Mouse (Mus musculus): ENCODE data around the gene Ambra1. TPM values are rescaled to one million over a fixed set of nuclear protein-coding genes. Genes with fewer than 3 reads are reported as not detected.

The Ambra1 gene
- polyA plus RNA-seq, 1 experiment from 2014 or later = 18.6 TPM

- H3K4me2 ChIP-seq (ENCODE audit: low read depth, severe bottlenecking) = peak overlapping the region; percentile 7; the same call in 1 of the 2 replicates
- H3K9me3 ChIP-seq (ENCODE audit: control insufficient read depth, low read length) = no peaks in the 10 kb centered on the region
- WGBS = 68% methylated on average over 23 of the region's 23 CpGs
- peaks cover 5% of the 10 kb centered on the region for H3K27me3 ChIP-seq (ENCODE audit: control insufficient read depth, insufficient read depth, low read length)
- DNase-seq (ENCODE audit: low spot score) = no peak
- H3K4me3 ChIP-seq (ENCODE audit: low read depth, low read length) = no peak overlapping the region
- peaks cover 18% of the 10 kb centered on the region for H3K4me1 ChIP-seq (ENCODE audit: control insufficient read depth, insufficient read depth, low read length)
- H3K9ac ChIP-seq (ENCODE audit: low read length) = no peak overlapping the region
- no peak overlapping the region for H3K27ac ChIP-seq (replicated peaks; ENCODE audit: low read depth, low read length)
- no peak for ATAC-seq (ENCODE audit: insufficient number of reproducible peaks, low FRiP score, low TSS enrichment, low read depth)
- no peaks in the 10 kb centered on the region for H3K36me3 ChIP-seq (ENCODE audit: control insufficient read depth, insufficient read depth, low read length)
Observed at GRCm38 (mm10) chr2:91928534-91929350, 198.8 kb downstream of the Ambra1 start.

DNA sequence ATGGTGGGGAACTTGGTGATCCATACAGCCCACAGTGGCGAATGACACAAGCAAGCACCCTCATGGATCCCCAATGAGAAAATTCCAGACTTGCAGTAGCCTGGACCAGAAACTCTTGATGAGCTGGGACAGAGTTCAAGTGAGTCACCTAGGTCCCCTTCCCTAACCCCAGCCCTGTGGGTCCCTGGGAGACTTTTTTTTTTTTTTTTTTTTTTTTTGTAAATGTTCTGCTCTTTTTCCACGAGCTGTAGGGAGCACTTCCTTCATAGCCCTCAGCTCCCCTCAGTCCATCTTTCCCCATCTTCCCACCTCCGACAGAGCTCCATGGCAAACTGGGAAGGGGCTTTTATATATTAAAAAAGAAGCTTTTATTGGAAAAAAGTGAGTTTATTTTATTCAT, 199.5 kb downstream of the Ambra1 start:
- 51% methylated on average over 3 of the region's 3 CpGs for WGBS
- H3K27ac ChIP-seq (replicated peaks; ENCODE audit: low read depth, low read length) = no peak overlapping the region

DNA sequence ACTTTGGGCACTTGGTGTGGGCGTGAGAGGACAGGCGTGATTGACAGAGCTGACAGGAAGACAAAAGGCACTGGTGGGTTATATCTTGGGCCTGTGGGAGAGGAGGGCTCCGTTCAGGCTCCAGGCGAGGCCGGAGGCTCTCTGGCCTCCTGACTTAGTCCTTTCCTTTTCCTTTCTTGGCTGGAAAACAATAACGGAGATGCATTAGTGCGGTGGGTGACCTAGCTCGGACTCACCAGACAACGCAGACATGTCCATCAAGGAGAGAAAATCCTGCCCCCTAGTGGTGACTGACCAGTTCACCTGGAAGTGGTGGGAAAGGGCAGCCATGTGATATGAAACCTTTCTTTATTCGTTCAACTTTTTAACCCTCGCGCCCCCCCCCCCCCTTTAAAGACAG, 200.0 kb downstream of the Ambra1 start:
- Histone ChIP-seq H3K4me1 (ENCODE audit: control insufficient read depth, insufficient read depth, low read length) (peaks cover 28% of the 10 kb centered on the region), H3K27me3 (ENCODE audit: control insufficient read depth, insufficient read depth, low read length) (0 out of 2 replicates have a peak, but pooled peaks cover under 1% of the 10 kb centered on the region)
- WGBS = 8% methylated on average over 12 of the region's 12 CpGs

More for the DNA sequence above, 199.5 kb downstream of the Ambra1 start:
- H3K9ac ChIP-seq (ENCODE audit: low read length) = no peak overlapping the region; the same call in 1 of the 2 replicates
- 0 out of 2 replicates have a peak, but pooled peaks cover 3% of the 10 kb centered on the region for H3K27me3 ChIP-seq (ENCODE audit: control insufficient read depth, insufficient read depth, low read length)
- no peaks in the 10 kb centered on the region for H3K36me3 ChIP-seq (ENCODE audit: control insufficient read depth, insufficient read depth, low read length)
- peak overlapping the region; percentile 58 for H3K4me3 ChIP-seq (ENCODE audit: low read depth, low read length)
- peaks cover 23% of the 10 kb centered on the region for H3K4me1 ChIP-seq (ENCODE audit: control insufficient read depth, insufficient read depth, low read length)
- H3K9me3 ChIP-seq (ENCODE audit: control insufficient read depth, low read length) = no peaks in the 10 kb centered on the region
- no peak for ATAC-seq (ENCODE audit: insufficient number of reproducible peaks, low FRiP score, low TSS enrichment, low read depth)
- peak overlapping the region; percentile 73 for H3K4me2 ChIP-seq (ENCODE audit: low read depth, severe bottlenecking)
- no peak for DNase-seq (ENCODE audit: low spot score)

GRCm38 (mm10) chr2:91930761-91931291, 200.9 kb downstream of the Ambra1 start:
- H3K4me2 ChIP-seq (ENCODE audit: low read depth, severe bottlenecking) = peak overlapping the region; percentile 73
- 0 out of 2 replicates have a peak, but pooled peaks cover 3% of the 10 kb centered on the region for H3K36me3 ChIP-seq (ENCODE audit: control insufficient read depth, insufficient read depth, low read length)
- no peak for ATAC-seq (ENCODE audit: insufficient number of reproducible peaks, low FRiP score, low TSS enrichment, low read depth)
- H3K27me3 ChIP-seq (ENCODE audit: control insufficient read depth, insufficient read depth, low read length) = no peaks in the 10 kb centered on the region
- H3K9me3 ChIP-seq (ENCODE audit: control insufficient read depth, low read length) = no peaks in the 10 kb centered on the region
- peak; percentile 67 for DNase-seq (ENCODE audit: low spot score)
- WGBS = under 1% methylated on average over 23 of the region's 23 CpGs
- peak overlapping the region; percentile 58 for H3K4me3 ChIP-seq (ENCODE audit: low read depth, low read length)
- peak overlapping the region; percentile 97 for H3K27ac ChIP-seq (replicated peaks; ENCODE audit: low read depth, low read length)
- H3K4me1 ChIP-seq (ENCODE audit: control insufficient read depth, insufficient read depth, low read length) = peaks cover 28% of the 10 kb centered on the region
- peak overlapping the region; percentile 88 for H3K9ac ChIP-seq (ENCODE audit: low read length)

More for the DNA sequence above, 200.0 kb downstream of the Ambra1 start:
- peak; percentile 88 for DNase-seq (ENCODE audit: low spot score)
- ATAC-seq (ENCODE audit: insufficient number of reproducible peaks, low FRiP score, low TSS enrichment, low read depth) = no peak
- no peaks in the 10 kb centered on the region for H3K9me3 ChIP-seq (ENCODE audit: control insufficient read depth, low read length)
- peak overlapping the region; percentile 97; the same call in 1 of the 2 replicates for H3K27ac ChIP-seq (replicated peaks; ENCODE audit: low read depth, low read length)
- H3K4me2 ChIP-seq (ENCODE audit: low read depth, severe bottlenecking) = peak overlapping the region; percentile 73
- H3K4me3 ChIP-seq (ENCODE audit: low read depth, low read length) = peak overlapping the region; percentile 58
- peak overlapping the region; percentile 88 for H3K9ac ChIP-seq (ENCODE audit: low read length)
- 0 out of 2 replicates have a peak, but pooled peaks cover under 1% of the 10 kb centered on the region for H3K36me3 ChIP-seq (ENCODE audit: control insufficient read depth, insufficient read depth, low read length)

DNA sequence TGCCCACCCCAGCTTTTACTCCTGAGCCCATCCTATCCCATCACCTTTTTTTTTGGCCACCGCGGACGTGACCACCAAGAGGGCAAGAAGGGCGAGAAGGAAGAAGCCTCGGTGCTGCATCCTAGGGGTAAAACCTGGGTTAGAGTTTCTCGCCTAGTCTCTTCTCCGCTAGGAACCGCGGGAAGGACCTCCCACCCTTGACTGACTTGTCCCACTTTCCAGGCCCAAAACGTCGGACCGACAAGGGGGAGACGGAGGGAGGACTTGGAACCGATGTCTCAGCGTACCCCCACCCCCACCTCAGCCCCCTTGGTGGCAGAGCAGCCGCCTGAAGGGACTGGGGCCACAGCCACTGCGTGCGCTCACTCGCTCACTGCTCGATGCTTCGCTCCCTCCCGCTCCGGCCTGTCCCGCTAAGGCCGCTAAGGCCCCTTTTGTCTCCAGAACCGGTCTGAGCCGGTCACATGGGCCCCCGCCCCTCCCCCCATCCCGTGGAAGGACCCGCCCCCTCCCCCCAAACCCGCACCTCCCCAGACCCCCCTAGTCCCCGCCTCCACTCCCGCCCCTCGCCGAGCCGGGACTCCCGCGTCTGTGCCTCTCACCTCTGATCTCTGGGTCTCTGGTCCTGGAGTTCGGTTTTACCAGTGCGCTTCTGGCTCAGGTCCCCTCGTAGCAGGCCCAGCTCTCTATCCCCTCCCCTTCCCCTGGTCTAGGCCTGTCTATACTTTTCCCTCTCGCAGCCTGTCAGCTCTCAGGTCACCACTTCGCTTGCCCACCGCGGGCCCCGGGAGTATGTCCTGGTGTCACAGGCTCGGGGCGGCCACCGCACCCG, 201.6 kb downstream of the Ambra1 start:
- Histone ChIP-seq H3K4me1 (ENCODE audit: control insufficient read depth, insufficient read depth, low read length) (peaks cover 28% of the 10 kb centered on the region), H3K4me2 (ENCODE audit: low read depth, severe bottlenecking) (peak overlapping the region; percentile 73), H3K4me3 (ENCODE audit: low read depth, low read length) (peak overlapping the region; percentile 58), H3K9ac (ENCODE audit: low read length) (peak overlapping the region; percentile 88), H3K27ac (replicated peaks; ENCODE audit: low read depth, low read length) (peak overlapping the region; percentile 97), H3K9me3 (ENCODE audit: control insufficient read depth, low read length) (no peaks in the 10 kb centered on the region), H3K27me3 (ENCODE audit: control insufficient read depth, insufficient read depth, low read length) (no peaks in the 10 kb centered on the region), H3K36me3 (ENCODE audit: control insufficient read depth, insufficient read depth, low read length) (0 out of 2 replicates have a peak, but pooled peaks cover 7% of the 10 kb centered on the region)
- whole genome bisulfite sequencing = under 1% methylated on average over 50 of the region's 50 CpGs
- ATAC-seq (ENCODE audit: insufficient number of reproducible peaks, low FRiP score, low TSS enrichment, low read depth) = peak; percentile 64
- peak; percentile 93 for DNase-seq (ENCODE audit: low spot score)

DNA sequence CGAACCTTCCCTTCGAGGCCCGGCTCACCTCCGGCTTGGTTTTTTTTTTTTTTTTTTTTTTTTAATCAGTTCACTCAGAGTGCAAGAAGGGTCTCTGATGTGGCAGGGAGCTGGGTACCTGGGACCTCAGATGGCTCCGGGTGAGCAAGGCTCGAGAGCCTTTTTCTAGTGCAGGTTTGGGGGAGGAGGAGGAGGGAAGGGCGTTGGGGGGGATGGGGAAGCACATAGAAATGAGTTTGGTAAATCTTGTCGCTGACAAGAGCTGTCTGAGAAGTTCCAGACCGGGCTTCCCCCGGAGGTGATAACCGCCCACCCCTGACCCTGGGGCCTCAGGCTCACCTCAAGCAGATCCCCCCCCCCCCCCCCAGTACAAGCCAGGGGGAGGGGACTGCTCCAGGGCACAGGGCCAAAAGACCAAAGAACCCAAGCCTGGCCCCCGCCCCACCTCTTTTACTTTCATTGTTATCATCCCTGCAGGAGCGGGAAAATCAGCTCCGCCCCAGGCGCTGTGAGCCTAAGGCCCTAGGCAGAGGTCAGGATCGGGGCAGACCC, 202.3 kb downstream of the Ambra1 start, which contains the start of gene Mdk:
Mdk (minus strand) TSS at position 138 of the 552 bp plus-strand sequence.
- Histone ChIP-seq H3K4me3 (ENCODE audit: low read depth, low read length) (peak within 1 kb of the TSS; percentile 58), H3K9ac (ENCODE audit: low read length) (peak within 1 kb of the TSS; percentile 88), H3K9me3 (ENCODE audit: control insufficient read depth, low read length) (no peaks in the 10 kb centered on the region), H3K4me1 (ENCODE audit: control insufficient read depth, insufficient read depth, low read length) (peaks cover 28% of the 10 kb centered on the region), H3K36me3 (ENCODE audit: control insufficient read depth, insufficient read depth, low read length) (peaks cover 13% of the 10 kb centered on the region; the same call in 1 of the 2 replicates), H3K27me3 (ENCODE audit: control insufficient read depth, insufficient read depth, low read length) (no peaks in the 10 kb centered on the region), H3K27ac (replicated peaks; ENCODE audit: low read depth, low read length) (peak within 1 kb of the TSS; percentile 97), H3K4me2 (ENCODE audit: low read depth, severe bottlenecking) (peak within 1 kb of the TSS; percentile 73)
- DNase-seq (ENCODE audit: low spot score) (peak; percentile 76), ATAC-seq (ENCODE audit: insufficient number of reproducible peaks, low FRiP score, low TSS enrichment, low read depth) (peak; percentile 35)
- 2% methylated on average over 16 of the region's 16 CpGs for WGBS

GRCm38 (mm10) chr2:91932737-91933350, 202.9 kb downstream of the Ambra1 start:
- Histone ChIP-seq H3K36me3 (ENCODE audit: control insufficient read depth, insufficient read depth, low read length) (peaks cover 18% of the 10 kb centered on the region; the same call in 1 of the 2 replicates), H3K27ac (replicated peaks; ENCODE audit: low read depth, low read length) (peak overlapping the region; percentile 97), H3K4me2 (ENCODE audit: low read depth, severe bottlenecking) (peak overlapping the region; percentile 73), H3K9ac (ENCODE audit: low read length) (peak overlapping the region; percentile 88; the same call in 1 of the 2 replicates), H3K27me3 (ENCODE audit: control insufficient read depth, insufficient read depth, low read length) (no peaks in the 10 kb centered on the region), H3K4me1 (ENCODE audit: control insufficient read depth, insufficient read depth, low read length) (peaks cover 28% of the 10 kb centered on the region), H3K9me3 (ENCODE audit: control insufficient read depth, low read length) (no peaks in the 10 kb centered on the region), H3K4me3 (ENCODE audit: low read depth, low read length) (peak overlapping the region; percentile 58; the same call in 1 of the 2 replicates)
- DNase-seq (ENCODE audit: low spot score) (peak; percentile 52), ATAC-seq (ENCODE audit: insufficient number of reproducible peaks, low FRiP score, low TSS enrichment, low read depth) (no peak)
- 12% methylated on average over 6 of the region's 6 CpGs for WGBS
